Mouse (Mus musculus) midbrain, embryonic 11.5 days (tissue): Measurements from ENCODE around the gene Rrp7a. TPM values are rescaled to one million over a fixed set of nuclear protein-coding genes. Genes with fewer than 3 reads are reported as not detected.
A peak's percentile ranks its signal among the peaks of the same experiment; 100 is the strongest.

ENCODE experiments used
- ATAC-seq: fragments of 200-750 bp; cut with Nextera tagmentation; 2 replicates; pipeline ENCODE4 v1.8.0; 2017; ENCODE audit warnings: moderate TSS enrichment, moderate library complexity; ENCODE audit not compliant: low FRiP score
- DNase-seq: peaks from one replicate; pipeline ENCODE4 v3.0.0; 2015; ENCODE audit warnings: low spot score; ENCODE audit errors: missing footprints
- H3K27ac ChIP-seq: fragments of 300-500 bp; sonication (generic); 2 replicates; pipeline ENCODE4 v1.5.1; 2014; ENCODE audit warnings: low read depth, low read length
- H3K27me3 ChIP-seq: fragments of 300-500 bp; sonication (generic); 2 replicates; pipeline ENCODE4 v1.6.1; 2014; ENCODE audit warnings: mild to moderate bottlenecking, low read length, moderate library complexity, mixed read lengths; ENCODE audit not compliant: control insufficient read depth, insufficient read depth
- H3K36me3 ChIP-seq: fragments of 300-500 bp; sonication (generic); 2 replicates; pipeline ENCODE4 v1.6.1; 2014; ENCODE audit warnings: mild to moderate bottlenecking, low read length, moderate library complexity, mixed read lengths; ENCODE audit not compliant: control insufficient read depth, insufficient read depth
- H3K4me1 ChIP-seq: fragments of 300-500 bp; sonication (generic); 2 replicates; pipeline ENCODE4 v1.6.1; 2014; ENCODE audit warnings: low read length; ENCODE audit not compliant: control insufficient read depth, insufficient read depth
- H3K4me2 ChIP-seq: fragments of 300-500 bp; sonication (generic); 2 replicates; pipeline ENCODE4 v1.6.1; 2014; ENCODE audit warnings: mild to moderate bottlenecking, moderate library complexity
- H3K4me3 ChIP-seq: fragments of 300-500 bp; sonication (generic); 2 replicates; pipeline ENCODE4 v1.5.1; 2014; ENCODE audit warnings: low read depth, low read length
- H3K9ac ChIP-seq: fragments of 300-500 bp; sonication (generic); 2 replicates; pipeline ENCODE4 v1.6.1; 2014; ENCODE audit warnings: low read length
- H3K9me3 ChIP-seq: fragments of 300-500 bp; sonication (generic); 2 replicates; pipeline ENCODE4 v1.6.1; 2016; ENCODE audit warnings: low read length; ENCODE audit not compliant: control insufficient read depth
- WGBS: fragments of 180-500 bp; shearing (Covaris S2); extraction: QIAGEN DNeasy Blood & Tissue Kit; methylation state at CpG from one replicate; pipeline ENCODE4 v1.1.7; 2014; 5-methylcytosine and 5-hydroxymethylcytosine counted together
- polyA plus RNA-seq: library from polyadenylated mRNA; unstranded; fragments of >200 nt; fragmentation: Nextera tagmentation; extraction: Ambion mirVana; gene quantifications from 2 replicates; pipeline ENCODE4 v1.2.1, GENCODE M21; 2014

The Rrp7a gene
- polyA plus RNA-seq, 1 experiment from 2014 or later, result 79.6 TPM

- 91% methylated on average over 5 of the region's 5 CpGs for WGBS
- DNase-seq (peak; percentile 23), ATAC-seq (no peak)
- no peak overlapping the region for H3K4me2 ChIP-seq
- no peak overlapping the region for H3K9ac ChIP-seq
- no peaks in the 10 kb centered on the region for H3K36me3 ChIP-seq
- peaks cover 6% of the 10 kb centered on the region for H3K4me1 ChIP-seq
- H3K27me3 ChIP-seq, result no peaks in the 10 kb centered on the region
- H3K27ac ChIP-seq, result no peak overlapping the region
- H3K9me3 ChIP-seq, result no peaks in the 10 kb centered on the region
- H3K4me3 ChIP-seq, result no peak overlapping the region
These were observed 44.5 kb upstream of the Rrp7a start for GRCm38 (mm10) chr15:83167126-83167525.

DNA sequence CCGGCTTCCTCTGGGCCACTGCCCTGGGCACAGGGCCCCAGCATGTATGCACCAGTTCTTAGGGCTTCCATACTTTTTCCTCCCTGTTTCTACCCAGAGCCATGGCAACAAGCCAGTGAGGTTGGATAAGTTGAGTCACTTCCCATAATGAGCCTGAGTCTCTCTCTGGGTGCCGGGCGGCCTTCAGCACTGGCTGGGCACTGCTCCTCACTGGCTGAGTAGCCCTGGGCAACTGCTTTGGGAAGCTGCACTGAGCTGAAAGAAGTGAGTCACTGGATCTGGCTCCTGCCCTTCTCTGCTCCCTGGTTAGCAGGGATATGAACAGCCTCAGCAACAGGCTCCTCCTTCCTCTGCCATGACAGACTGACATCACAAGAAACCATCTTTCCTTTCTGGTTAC, 44.0 kb upstream of the Rrp7a start:
- Histone ChIP-seq H3K4me3 (no peak overlapping the region), H3K9ac (no peak overlapping the region), H3K4me1 (peaks cover 8% of the 10 kb centered on the region), H3K27ac (no peak overlapping the region), H3K36me3 (no peaks in the 10 kb centered on the region), H3K27me3 (no peaks in the 10 kb centered on the region), H3K4me2 (no peak overlapping the region), H3K9me3 (no peaks in the 10 kb centered on the region)
- WGBS, result 87% methylated on average over 3 of the region's 3 CpGs
- no peak for DNase-seq
- ATAC-seq, result no peak

DNA sequence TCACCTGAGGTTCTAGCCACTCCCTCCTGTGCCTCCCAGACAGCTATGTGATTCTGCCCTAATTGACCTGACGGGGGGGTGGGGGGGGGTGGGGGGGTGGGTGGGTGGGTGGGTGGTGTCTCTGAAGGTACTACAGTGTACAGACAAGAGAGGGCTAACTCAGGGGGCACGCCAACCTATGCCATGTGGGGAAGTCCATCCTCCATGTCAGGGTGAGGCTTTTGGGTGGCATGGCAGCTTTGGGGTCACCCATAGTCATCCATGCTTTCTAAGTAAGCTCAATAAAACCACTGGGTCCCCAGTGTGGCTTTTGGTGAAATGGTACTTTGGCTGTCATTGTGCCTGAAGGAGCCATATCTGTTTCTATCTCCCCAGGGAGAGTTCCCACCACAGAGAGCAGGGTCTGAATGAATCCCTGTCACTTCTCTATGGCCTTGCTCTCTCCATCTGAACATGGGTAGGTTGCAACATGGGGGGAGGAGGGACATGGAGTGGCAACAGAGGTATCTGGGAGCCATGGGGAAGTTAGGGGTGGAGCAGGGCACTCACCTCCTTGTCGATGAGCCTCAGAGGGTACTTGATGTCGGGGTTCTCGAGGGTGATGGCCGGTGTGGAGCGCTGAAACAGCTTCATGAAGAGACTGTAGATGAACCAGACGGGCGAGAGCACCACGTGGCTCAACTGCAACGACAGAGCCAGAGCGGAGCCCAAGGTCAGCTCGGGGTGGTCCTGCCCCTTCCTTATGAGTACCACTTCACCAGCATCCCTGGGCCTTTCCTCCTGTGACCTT, 43.1 kb upstream of the Rrp7a start:
- H3K27me3 ChIP-seq, result no peaks in the 10 kb centered on the region
- no peak for ATAC-seq
- peaks cover 11% of the 10 kb centered on the region for H3K4me1 ChIP-seq
- peak; percentile 53 for DNase-seq
- no peaks in the 10 kb centered on the region for H3K36me3 ChIP-seq
- WGBS, result 96% methylated on average over 13 of the region's 13 CpGs
- no peak overlapping the region for H3K4me2 ChIP-seq
- H3K4me3 ChIP-seq, result no peak overlapping the region
- H3K27ac ChIP-seq, result no peak overlapping the region
- H3K9ac ChIP-seq, result no peak overlapping the region
- no peaks in the 10 kb centered on the region for H3K9me3 ChIP-seq

DNA sequence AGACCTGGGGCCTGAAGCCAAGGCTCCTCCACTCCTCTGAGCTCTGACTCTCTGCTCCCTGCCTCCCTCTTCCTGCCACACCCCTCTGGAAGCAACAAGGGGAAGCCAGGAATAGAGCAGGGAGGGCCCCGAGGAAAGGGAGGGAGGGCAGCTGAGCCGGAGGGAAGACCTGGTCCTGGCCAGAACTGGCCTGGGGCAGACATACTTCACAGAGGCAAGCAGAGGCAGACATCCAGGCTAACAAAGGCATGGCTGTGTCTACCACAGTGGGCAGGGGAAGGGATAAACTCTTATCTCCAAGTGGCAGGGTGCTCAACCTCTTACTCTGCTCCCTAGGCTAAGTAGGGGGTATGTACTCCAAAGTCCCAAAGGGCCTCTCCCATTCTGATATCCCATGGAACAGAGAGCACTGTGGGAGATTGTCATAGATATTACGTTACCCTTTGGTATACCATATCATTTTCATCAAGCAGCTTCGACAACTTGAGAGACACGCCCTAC, 42.4 kb upstream of the Rrp7a start:
- DNase-seq (peak; percentile 51), ATAC-seq (no peak)
- no peaks in the 10 kb centered on the region for H3K27me3 ChIP-seq
- peaks cover 14% of the 10 kb centered on the region for H3K4me1 ChIP-seq
- 69% methylated on average over 5 of the region's 5 CpGs for WGBS
- no peak overlapping the region for H3K9ac ChIP-seq
- no peaks in the 10 kb centered on the region; the same call in 1 of the 2 replicates for H3K36me3 ChIP-seq
- no peak overlapping the region for H3K4me2 ChIP-seq
- no peaks in the 10 kb centered on the region for H3K9me3 ChIP-seq
- no peak overlapping the region for H3K4me3 ChIP-seq
- no peak overlapping the region for H3K27ac ChIP-seq

DNA sequence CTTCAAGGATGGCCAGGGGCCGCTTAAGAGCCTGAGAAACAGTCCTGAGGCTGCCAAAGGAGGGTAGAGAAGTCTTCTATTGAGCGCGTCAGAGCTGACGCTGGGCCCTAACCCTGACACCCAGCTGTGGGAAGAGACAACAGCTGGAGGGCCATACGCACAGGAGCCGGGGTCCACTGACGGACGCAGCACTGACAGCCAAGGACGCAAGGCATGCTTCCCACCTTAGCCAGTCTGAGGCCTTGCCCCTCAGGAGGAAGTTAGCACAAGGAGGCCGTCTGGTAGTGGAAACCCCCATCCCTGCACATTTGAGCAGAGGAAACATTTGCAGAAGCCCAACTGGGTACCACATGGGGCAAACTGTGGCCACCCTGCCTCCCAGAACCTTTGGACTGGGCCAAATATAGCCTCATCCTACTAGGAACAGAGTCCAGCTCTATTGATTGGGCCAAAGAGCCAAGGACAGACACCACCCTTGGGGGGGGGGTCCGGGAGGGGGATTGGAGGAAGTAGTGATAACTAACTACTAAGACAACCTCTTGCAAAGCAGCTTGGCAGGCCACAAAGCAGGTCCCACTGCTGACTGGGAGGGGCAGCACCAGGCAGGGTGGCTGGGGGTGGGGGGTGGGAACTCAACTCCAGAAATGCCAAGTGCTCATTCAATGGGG, 40.4 kb upstream of the Rrp7a start:
- Histone ChIP-seq H3K4me1 (peaks cover 14% of the 10 kb centered on the region), H3K27me3 (no peaks in the 10 kb centered on the region), H3K4me3 (no peak overlapping the region), H3K36me3 (peaks cover 5% of the 10 kb centered on the region), H3K27ac (no peak overlapping the region), H3K9ac (no peak overlapping the region), H3K9me3 (no peaks in the 10 kb centered on the region), H3K4me2 (no peak overlapping the region)
- ATAC-seq (no peak), DNase-seq (no peak)
- WGBS, result 88% methylated on average over 11 of the region's 11 CpGs

- DNase-seq (no peak), ATAC-seq (no peak)
These were observed 39.4 kb upstream of the Rrp7a start for GRCm38 (mm10) chr15:83162001-83162400.

DNA sequence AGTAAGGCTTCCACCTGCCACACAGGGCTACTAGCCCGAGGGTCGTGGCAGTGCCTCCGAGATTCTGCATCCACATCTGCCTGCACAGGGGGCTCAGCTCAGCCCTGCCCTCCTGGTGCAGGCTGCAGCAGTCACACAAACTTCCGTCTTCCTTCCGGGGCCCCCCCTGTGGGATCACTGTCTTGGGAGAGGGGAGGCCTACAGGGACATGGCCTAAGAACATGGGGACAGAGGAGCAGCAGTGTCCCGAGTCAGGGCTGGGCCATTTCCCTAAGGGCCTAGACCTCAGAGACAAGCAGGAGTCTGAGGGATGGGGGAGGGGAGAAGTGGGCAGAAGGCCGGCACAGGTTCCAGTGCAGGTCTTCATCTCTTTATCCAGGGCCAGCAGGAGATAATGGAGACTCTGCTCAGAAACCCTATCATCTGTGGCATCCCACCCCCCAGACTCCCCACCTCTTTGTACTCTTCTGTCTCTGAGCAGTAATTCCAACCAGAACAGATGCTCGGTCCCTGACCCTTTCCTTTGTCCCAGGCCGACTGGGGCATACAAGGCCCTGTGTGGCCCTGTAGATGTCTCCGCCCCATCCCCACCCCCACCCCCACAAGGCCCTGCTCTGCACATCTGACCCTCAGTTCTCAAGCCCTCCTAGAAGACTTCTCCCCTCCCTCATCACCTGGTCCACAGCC, 38.6 kb upstream of the Rrp7a start:
- H3K4me1 ChIP-seq, result peaks cover 14% of the 10 kb centered on the region
- peaks cover 7% of the 10 kb centered on the region for H3K36me3 ChIP-seq
- peak overlapping the region; percentile 30 for H3K9ac ChIP-seq
- no peak overlapping the region for H3K4me2 ChIP-seq
- H3K27ac ChIP-seq, result no peak overlapping the region; the same call in 1 of the 2 replicates
- 22% methylated on average over 10 of the region's 10 CpGs for WGBS
- DNase-seq, result peak; percentile 90
- no peaks in the 10 kb centered on the region for H3K9me3 ChIP-seq
- H3K4me3 ChIP-seq, result no peak overlapping the region
- ATAC-seq, result peak; percentile 68
- no peaks in the 10 kb centered on the region for H3K27me3 ChIP-seq

More at GRCm38 (mm10) chr15:83162001-83162400, 39.4 kb upstream of the Rrp7a start:
- Histone ChIP-seq H3K9ac (no peak overlapping the region), H3K27me3 (no peaks in the 10 kb centered on the region), H3K36me3 (peaks cover 7% of the 10 kb centered on the region), H3K4me1 (peaks cover 14% of the 10 kb centered on the region), H3K4me2 (no peak overlapping the region), H3K27ac (no peak overlapping the region), H3K9me3 (no peaks in the 10 kb centered on the region), H3K4me3 (no peak overlapping the region)
- whole genome bisulfite sequencing, result 95% methylated on average over 4 of the region's 4 CpGs

DNA sequence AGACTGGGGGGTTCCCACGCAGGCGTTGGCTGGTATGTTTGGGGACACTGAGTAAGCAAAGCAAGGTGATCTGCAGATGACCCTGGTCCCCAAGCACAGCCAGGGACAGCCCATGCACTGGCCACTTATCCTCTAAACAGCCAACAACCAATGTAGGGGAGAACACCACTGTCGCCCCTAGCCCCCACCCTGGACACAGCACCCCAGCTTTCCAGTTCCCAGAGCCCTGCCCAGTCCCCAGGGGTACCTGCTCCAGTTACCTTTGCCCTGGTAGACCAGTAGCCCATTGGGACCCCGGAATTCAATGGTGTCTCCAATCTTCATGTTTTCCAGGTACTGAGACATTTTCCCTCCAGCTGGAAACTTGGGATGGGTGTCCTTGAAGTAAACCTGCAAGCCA, 38.0 kb upstream of the Rrp7a start:
- Histone ChIP-seq H3K4me2 (no peak overlapping the region), H3K9ac (no peak overlapping the region), H3K27ac (no peak overlapping the region), H3K4me3 (no peak overlapping the region), H3K27me3 (no peaks in the 10 kb centered on the region), H3K36me3 (peaks cover 7% of the 10 kb centered on the region), H3K4me1 (peaks cover 14% of the 10 kb centered on the region), H3K9me3 (no peaks in the 10 kb centered on the region)
- 90% methylated on average over 4 of the region's 4 CpGs for WGBS
- no peak for ATAC-seq
- DNase-seq, result no peak

DNA sequence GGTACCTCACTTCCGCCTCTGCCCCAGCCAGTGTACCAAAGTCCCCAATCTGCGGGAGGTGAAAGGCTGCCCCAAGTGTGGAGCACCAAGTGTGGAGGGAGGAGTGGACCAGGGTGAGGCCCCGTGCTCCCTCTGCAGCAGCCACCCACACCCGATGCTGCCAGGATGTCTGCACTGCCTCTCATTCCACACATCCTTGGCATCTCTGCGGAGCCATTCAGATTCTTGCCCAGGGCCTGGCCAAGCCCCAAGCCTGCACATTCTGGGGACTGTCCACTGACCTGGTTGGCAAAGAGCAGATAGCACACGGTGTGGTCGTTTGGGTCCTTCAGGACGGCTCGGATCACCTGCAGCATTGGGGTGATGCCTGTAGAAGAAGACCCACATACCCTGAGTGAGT, 37.2 kb upstream of the Rrp7a start:
- Histone ChIP-seq H3K4me3 (no peak overlapping the region), H3K4me2 (no peak overlapping the region), H3K4me1 (peaks cover 14% of the 10 kb centered on the region), H3K27ac (no peak overlapping the region), H3K27me3 (no peaks in the 10 kb centered on the region), H3K9me3 (no peaks in the 10 kb centered on the region), H3K36me3 (peaks cover 7% of the 10 kb centered on the region), H3K9ac (no peak overlapping the region)
- ATAC-seq (no peak), DNase-seq (peak; percentile 41)
- 97% methylated on average over 9 of the region's 9 CpGs for WGBS
